In genomic region chr16:32278396-32278795, GRCm38 (mm10) we compare ENCODE assay signal across 8 mouse cellular contexts. TPM values are rescaled to one million over a fixed set of nuclear protein-coding genes. Genes with fewer than 3 reads are reported as not detected.
DNase-seq lines count a peak whose midpoint lies in the region; ATAC-seq and TF ChIP-seq lines count a peak whose summit lies in the region.

No protein-coding gene starts in this region.

- H3K4me1 ChIP-seq in lung, embryonic 15.5 days, result peaks cover 24% of the 10 kb centered on the region
- H3K4me1 ChIP-seq in embryonic facial prominence, embryonic 10.5 days, result peaks cover 25% of the 10 kb centered on the region
- peaks cover 21% of the 10 kb centered on the region for H3K4me1 ChIP-seq in limb, embryonic 10.5 days
- no peaks in the 10 kb centered on the region; the same call in 1 of the 2 replicates for H3K4me1 ChIP-seq in small intestine, adult 2 months (ENCODE audit: control insufficient read depth, insufficient read depth, insufficient read length, low read length)

- no peak for DNase-seq in lung, adult 18-20 months
- DNase-seq in embryonic facial prominence, embryonic 10.5 days (ENCODE audit: low spot score), result no peak
- DNase-seq in limb, embryonic 10.5 days (ENCODE audit: low spot score), result no peak
- no peak for DNase-seq in kidney, adult 11 months
- DNase-seq in urinary bladder, adult 2 months (ENCODE audit: low spot score), result no peak

- H3K36me3 ChIP-seq in lung, embryonic 15.5 days, result peaks cover 20% of the 10 kb centered on the region
- H3K36me3 ChIP-seq in embryonic facial prominence, embryonic 10.5 days (replicated peaks), result peaks cover 41% of the 10 kb centered on the region
- peaks cover 43% of the 10 kb centered on the region for H3K36me3 ChIP-seq in limb, embryonic 10.5 days
- peaks cover 4% of the 10 kb centered on the region for H3K36me3 ChIP-seq in small intestine, adult 2 months (ENCODE audit: control insufficient read depth, insufficient read depth, low read length)

- H3K27ac ChIP-seq in lung, embryonic 15.5 days, result 0 out of 2 replicates have a peak overlapping the region, but pooled peaks have one; percentile 96
- peak overlapping the region; percentile 95 for H3K27ac ChIP-seq in embryonic facial prominence, embryonic 10.5 days (replicated peaks)
- H3K27ac ChIP-seq in limb, embryonic 10.5 days, result peak overlapping the region; percentile 98
- no peak overlapping the region; the same call in 1 of the 2 replicates for H3K27ac ChIP-seq in small intestine, adult 2 months (ENCODE audit: insufficient read depth, low read depth, low read length)

- H3K9me3 ChIP-seq in lung, embryonic 15.5 days, result no peaks in the 10 kb centered on the region
- peaks cover 9% of the 10 kb centered on the region; the same call in 1 of the 2 replicates for H3K9me3 ChIP-seq in embryonic facial prominence, embryonic 10.5 days
- no peaks in the 10 kb centered on the region; the same call in 1 of the 2 replicates for H3K9me3 ChIP-seq in limb, embryonic 10.5 days (replicated peaks)

- peak overlapping the region; percentile 58 for H3K4me2 ChIP-seq in lung, embryonic 15.5 days

- no peaks in the 10 kb centered on the region for H3K27me3 ChIP-seq in lung, embryonic 15.5 days
- no peaks in the 10 kb centered on the region for H3K27me3 ChIP-seq in embryonic facial prominence, embryonic 10.5 days (replicated peaks; ENCODE audit: low read depth, poor library complexity, severe bottlenecking)
- no peaks in the 10 kb centered on the region for H3K27me3 ChIP-seq in limb, embryonic 10.5 days (ENCODE audit: low read depth, poor library complexity, severe bottlenecking)
- H3K27me3 ChIP-seq in small intestine, adult 2 months (ENCODE audit: control insufficient read depth, insufficient read depth, low read length), result no peaks in the 10 kb centered on the region

- TF ChIP-seq POLR2A in small intestine, adult 2 months (IDR thresholded peaks at IDR 0.05; ENCODE audit: low read depth, low read length), result no peak

- WGBS in lung, embryonic 15.5 days, result 36% methylated on average over 7 of the region's 7 CpGs
- 65% methylated on average over 7 of the region's 7 CpGs for WGBS in embryonic facial prominence, embryonic 10.5 days
- WGBS in limb, embryonic 10.5 days, result 66% methylated on average over 7 of the region's 7 CpGs
- 19% methylated on average over 7 of the region's 7 CpGs for WGBS in small intestine, adult 2 months

- no peak for TF ChIP-seq CTCF in small intestine, adult 2 months (IDR thresholded peaks at IDR 0.05; ENCODE audit: extremely low read depth, insufficient read length, insufficient replicate concordance, low read depth, low read length)

- peak overlapping the region; percentile 82 for H3K9ac ChIP-seq in lung, embryonic 15.5 days

- no peak for ATAC-seq in lung, embryonic 15.5 days (ENCODE audit: borderline replicate concordance, extremely low read depth, low FRiP score, low TSS enrichment)
- ATAC-seq in megakaryocyte-erythroid progenitor cell, adult 5-6 weeks (replicated peaks; ENCODE audit: low FRiP score, low TSS enrichment, poor library complexity, severe bottlenecking), result no peak

- H3K4me3 ChIP-seq in lung, embryonic 15.5 days, result peak overlapping the region; percentile 67
- H3K4me3 ChIP-seq in embryonic facial prominence, embryonic 10.5 days, result peak overlapping the region; percentile 87
- peak overlapping the region; percentile 91 for H3K4me3 ChIP-seq in limb, embryonic 10.5 days
- H3K4me3 ChIP-seq in small intestine, adult 2 months (ENCODE audit: low read depth, low read length), result peak overlapping the region; percentile 71

RNA-seq across cellular contexts. Expression of gene Rnf168, which starts 1.1 kb away (rescaled TPM):
- 35.8 and 36.7 TPM in 2 replicates for polyA plus RNA-seq in lung, embryonic 15.5 days (2015; fragmentation: Nextera tagmentation; extraction: Ambion mirVana)
- polyA plus RNA-seq in embryonic facial prominence, embryonic 10.5 days (2016; fragmentation: Nextera tagmentation; extraction: Ambion mirVana), result 29.0 and 33.9 TPM in 2 replicates
- 30.5 and 34.7 TPM in 2 replicates for polyA plus RNA-seq in limb, embryonic 10.5 days (2016; fragmentation: Nextera tagmentation; extraction: Ambion mirVana)
- 3.6 and 5.5 TPM in 2 replicates for polyA plus RNA-seq in small intestine, adult 2 months (2012; rRNA removed)
- 23.4 and 23.8 TPM in 2 replicates for total RNA-seq in megakaryocyte-erythroid progenitor cell, adult 5-6 weeks (2014; fragmentation: Nextera tagmentation)
- 44.0 and 60.6 TPM in 2 replicates for total RNA-seq in megakaryocyte-erythroid progenitor cell, adult 5-6 weeks (2017)
- 10.7 and 12.9 TPM in 2 replicates for polyA plus RNA-seq in urinary bladder, adult 2 months (2012; rRNA removed)

RNA-seq across cellular contexts. Expression of gene Smco1, which starts 7.1 kb away (rescaled TPM):
- 0.11 TPM in 1 of 2 replicates, not detected in the other for polyA plus RNA-seq in lung, embryonic 15.5 days (2015; fragmentation: Nextera tagmentation; extraction: Ambion mirVana)
- not detected in 2 replicates for polyA plus RNA-seq in embryonic facial prominence, embryonic 10.5 days (2016; fragmentation: Nextera tagmentation; extraction: Ambion mirVana)
- polyA plus RNA-seq in limb, embryonic 10.5 days (2016; fragmentation: Nextera tagmentation; extraction: Ambion mirVana), result not detected in 2 replicates
- not detected in 2 replicates for polyA plus RNA-seq in small intestine, adult 2 months (2012; rRNA removed)
- not detected in 2 replicates for total RNA-seq in megakaryocyte-erythroid progenitor cell, adult 5-6 weeks (2014; fragmentation: Nextera tagmentation)
- not detected in 2 replicates for total RNA-seq in megakaryocyte-erythroid progenitor cell, adult 5-6 weeks (2017)
- not detected in 2 replicates for polyA plus RNA-seq in urinary bladder, adult 2 months (2012; rRNA removed)

RNA-seq across cellular contexts. Expression of gene Wdr53, which starts 31.4 kb away (rescaled TPM):
- polyA plus RNA-seq in lung, embryonic 15.5 days (2015; fragmentation: Nextera tagmentation; extraction: Ambion mirVana), result 19.5 TPM in 2 replicates
- polyA plus RNA-seq in embryonic facial prominence, embryonic 10.5 days (2016; fragmentation: Nextera tagmentation; extraction: Ambion mirVana), result 19.0 and 19.4 TPM in 2 replicates
- polyA plus RNA-seq in limb, embryonic 10.5 days (2016; fragmentation: Nextera tagmentation; extraction: Ambion mirVana), result 19.0 and 20.8 TPM in 2 replicates
- 0.53 and 1.5 TPM in 2 replicates for polyA plus RNA-seq in small intestine, adult 2 months (2012; rRNA removed)
- total RNA-seq in megakaryocyte-erythroid progenitor cell, adult 5-6 weeks (2014; fragmentation: Nextera tagmentation), result 11.8 and 17.1 TPM in 2 replicates
- total RNA-seq in megakaryocyte-erythroid progenitor cell, adult 5-6 weeks (2017), result 15.9 and 21.6 TPM in 2 replicates
- polyA plus RNA-seq in urinary bladder, adult 2 months (2012; rRNA removed), result 11.9 and 15.2 TPM in 2 replicates

RNA-seq across cellular contexts. Expression of gene Fbxo45, which starts 31.4 kb away (rescaled TPM):
- polyA plus RNA-seq in lung, embryonic 15.5 days (2015; fragmentation: Nextera tagmentation; extraction: Ambion mirVana), result 16.6 and 17.2 TPM in 2 replicates
- polyA plus RNA-seq in embryonic facial prominence, embryonic 10.5 days (2016; fragmentation: Nextera tagmentation; extraction: Ambion mirVana), result 13.8 and 15.4 TPM in 2 replicates
- 15.6 and 17.1 TPM in 2 replicates for polyA plus RNA-seq in limb, embryonic 10.5 days (2016; fragmentation: Nextera tagmentation; extraction: Ambion mirVana)
- polyA plus RNA-seq in small intestine, adult 2 months (2012; rRNA removed), result 1.5 and 2.4 TPM in 2 replicates
- total RNA-seq in megakaryocyte-erythroid progenitor cell, adult 5-6 weeks (2014; fragmentation: Nextera tagmentation), result 17.3 and 20.0 TPM in 2 replicates
- total RNA-seq in megakaryocyte-erythroid progenitor cell, adult 5-6 weeks (2017), result 19.4 and 26.9 TPM in 2 replicates
- polyA plus RNA-seq in urinary bladder, adult 2 months (2012; rRNA removed), result 6.3 and 7.3 TPM in 2 replicates

RNA-seq across cellular contexts. Expression of gene Ubxn7, which starts 53.7 kb away (rescaled TPM):
- polyA plus RNA-seq in lung, embryonic 15.5 days (2015; fragmentation: Nextera tagmentation; extraction: Ambion mirVana), result 24.2 TPM in 2 replicates
- 27.0 and 32.2 TPM in 2 replicates for polyA plus RNA-seq in embryonic facial prominence, embryonic 10.5 days (2016; fragmentation: Nextera tagmentation; extraction: Ambion mirVana)
- 26.4 and 26.8 TPM in 2 replicates for polyA plus RNA-seq in limb, embryonic 10.5 days (2016; fragmentation: Nextera tagmentation; extraction: Ambion mirVana)
- 6.1 and 6.4 TPM in 2 replicates for polyA plus RNA-seq in small intestine, adult 2 months (2012; rRNA removed)
- 22.2 and 29.3 TPM in 2 replicates for total RNA-seq in megakaryocyte-erythroid progenitor cell, adult 5-6 weeks (2014; fragmentation: Nextera tagmentation)
- 32.3 and 32.7 TPM in 2 replicates for total RNA-seq in megakaryocyte-erythroid progenitor cell, adult 5-6 weeks (2017)
- polyA plus RNA-seq in urinary bladder, adult 2 months (2012; rRNA removed), result 12.3 and 13.0 TPM in 2 replicates
